Mouse (Mus musculus): ENCODE measurements at regions not wholly inside any gene's neighbourhood (a gene's known extent, or its start where the extent isn't known, plus 50 kb on each side); places are given as distances from the start of the nearest gene placed in this dataset.
"Not testable (repeated sequence)": the region's sequence is repeated elsewhere in the genome, so short reads cannot be mapped to it uniquely, and the experiment has no call there.

- TF ChIP-seq POLR2A (IDR thresholded peaks at IDR 0.05; ENCODE audit: low read depth, low read length); CTCF (conservative IDR thresholded peaks at IDR 0.05; ENCODE audit: insufficient read depth, insufficient read length, low read depth, low read length): not testable (repeated sequence)
Measured at GRCm38 (mm10) chr4:8070693-8071092, 168.1 kb downstream of the Car8 start.
